Mouse (Mus musculus): ENCODE measurements around the gene Gtf2h4. TPM values are rescaled to one million over a fixed set of nuclear protein-coding genes. Genes with fewer than 3 reads are reported as not detected.
A peak's percentile ranks its signal among the peaks of the same experiment; 100 is the strongest.

Gene Gtf2h4
- polyA plus RNA-seq, 1 experiment, result 32.9 TPM

GRCm38 (mm10) chr17:35688347-35689175 is 15.0 kb upstream of the Gtf2h4 start:
- H3K27ac ChIP-seq (ENCODE audit: insufficient read depth, low read length), result no peak overlapping the region
- TF ChIP-seq CTCF (IDR thresholded peaks at IDR 0.05; ENCODE audit: extremely low read depth, insufficient read depth, low read length) (no peak), POLR2A (IDR thresholded peaks at IDR 0.05; ENCODE audit: extremely low read depth, insufficient read depth, low read length) (no peak)
- H3K4me3 ChIP-seq (ENCODE audit: insufficient read depth, low read length), result no peak overlapping the region
- peaks cover 1% of the 10 kb centered on the region; the same call in 1 of the 2 replicates for H3K4me1 ChIP-seq (ENCODE audit: control insufficient read depth, insufficient read depth, low read length)

- H3K27ac ChIP-seq (ENCODE audit: insufficient read depth, low read length), result no peak overlapping the region
- H3K4me3 ChIP-seq (ENCODE audit: insufficient read depth, low read length), result no peak overlapping the region
- TF ChIP-seq POLR2A (IDR thresholded peaks at IDR 0.05; ENCODE audit: extremely low read depth, insufficient read depth, low read length) (no peak), CTCF (IDR thresholded peaks at IDR 0.05; ENCODE audit: extremely low read depth, insufficient read depth, low read length) (no peak)
- H3K4me1 ChIP-seq (ENCODE audit: control insufficient read depth, insufficient read depth, low read length), result no peaks in the 10 kb centered on the region
Observed at GRCm38 (mm10) chr17:35685061-35685460, 11.5 kb upstream of the Gtf2h4 start.

- H3K4me1 ChIP-seq (ENCODE audit: control insufficient read depth, insufficient read depth, low read length), result no peaks in the 10 kb centered on the region
- no peak overlapping the region for H3K27ac ChIP-seq (ENCODE audit: insufficient read depth, low read length)
- no peak overlapping the region for H3K4me3 ChIP-seq (ENCODE audit: insufficient read depth, low read length)
- TF ChIP-seq CTCF (IDR thresholded peaks at IDR 0.05; ENCODE audit: extremely low read depth, insufficient read depth, low read length) (no peak), POLR2A (IDR thresholded peaks at IDR 0.05; ENCODE audit: extremely low read depth, insufficient read depth, low read length) (no peak)
Observed at GRCm38 (mm10) chr17:35681986-35682385, 8.4 kb upstream of the Gtf2h4 start.

DNA sequence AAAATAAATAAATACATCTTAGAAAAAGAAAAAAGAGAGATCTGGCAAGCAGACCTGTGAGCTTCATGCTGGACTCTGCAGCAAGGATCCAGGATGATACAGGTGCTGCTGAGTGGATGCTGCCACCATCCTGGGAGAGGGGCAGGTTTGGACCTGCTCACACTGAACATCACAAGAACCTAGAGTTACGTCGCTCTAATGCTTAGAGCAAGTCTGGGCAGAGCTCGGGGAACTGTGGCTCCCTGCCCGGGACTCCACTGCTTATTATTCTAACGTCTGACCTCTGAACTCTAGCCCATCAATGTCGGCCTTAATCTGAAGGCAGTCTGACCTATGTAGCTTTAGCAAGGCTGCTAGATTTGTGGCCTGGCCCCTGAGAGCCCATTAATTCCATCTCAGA is 7.1 kb upstream of the Gtf2h4 start:
- Histone ChIP-seq H3K4me1 (ENCODE audit: control insufficient read depth, insufficient read depth, low read length) (no peaks in the 10 kb centered on the region), H3K27ac (ENCODE audit: insufficient read depth, low read length) (no peak overlapping the region), H3K4me3 (ENCODE audit: insufficient read depth, low read length) (no peak overlapping the region)
- TF ChIP-seq POLR2A (IDR thresholded peaks at IDR 0.05; ENCODE audit: extremely low read depth, insufficient read depth, low read length) (no peak), CTCF (IDR thresholded peaks at IDR 0.05; ENCODE audit: extremely low read depth, insufficient read depth, low read length) (no peak)

DNA sequence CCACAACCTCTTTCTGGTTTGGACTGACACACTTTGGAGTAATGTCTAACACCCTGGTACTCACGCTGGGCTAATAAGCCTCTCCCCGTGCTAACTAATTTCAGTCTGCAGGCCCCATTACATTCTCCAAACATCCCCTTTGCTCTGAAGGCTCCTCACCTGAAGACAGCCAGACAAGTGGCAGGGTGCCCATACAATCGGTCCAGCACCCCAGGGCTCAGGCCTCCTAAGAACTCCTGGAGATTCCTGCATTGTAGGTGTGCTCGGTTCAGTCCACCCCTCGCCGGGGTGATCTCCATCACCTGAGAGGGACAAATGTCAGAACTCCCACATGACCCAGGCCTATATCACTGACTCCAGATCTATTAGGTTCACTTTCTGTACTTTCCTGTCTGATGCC is 1.0 kb downstream of the Gtf2h4 start:
- H3K4me3 ChIP-seq (ENCODE audit: insufficient read depth, low read length), result no peak overlapping the region
- no peaks in the 10 kb centered on the region; the same call in 1 of the 2 replicates for H3K4me1 ChIP-seq (ENCODE audit: control insufficient read depth, insufficient read depth, low read length)
- TF ChIP-seq POLR2A (IDR thresholded peaks at IDR 0.05; ENCODE audit: extremely low read depth, insufficient read depth, low read length), result no peak
- no peak for TF ChIP-seq CTCF (IDR thresholded peaks at IDR 0.05; ENCODE audit: extremely low read depth, insufficient read depth, low read length)
- H3K27ac ChIP-seq (ENCODE audit: insufficient read depth, low read length), result no peak overlapping the region

- no peaks in the 10 kb centered on the region; the same call in 1 of the 2 replicates for H3K4me1 ChIP-seq (ENCODE audit: control insufficient read depth, insufficient read depth, low read length)
- no peak for TF ChIP-seq CTCF (IDR thresholded peaks at IDR 0.05; ENCODE audit: extremely low read depth, insufficient read depth, low read length)
- TF ChIP-seq POLR2A (IDR thresholded peaks at IDR 0.05; ENCODE audit: extremely low read depth, insufficient read depth, low read length), result no peak
- no peak overlapping the region for H3K27ac ChIP-seq (ENCODE audit: insufficient read depth, low read length)
- no peak overlapping the region for H3K4me3 ChIP-seq (ENCODE audit: insufficient read depth, low read length)
Observed at GRCm38 (mm10) chr17:35671846-35672245, 1.7 kb downstream of the Gtf2h4 start.

DNA sequence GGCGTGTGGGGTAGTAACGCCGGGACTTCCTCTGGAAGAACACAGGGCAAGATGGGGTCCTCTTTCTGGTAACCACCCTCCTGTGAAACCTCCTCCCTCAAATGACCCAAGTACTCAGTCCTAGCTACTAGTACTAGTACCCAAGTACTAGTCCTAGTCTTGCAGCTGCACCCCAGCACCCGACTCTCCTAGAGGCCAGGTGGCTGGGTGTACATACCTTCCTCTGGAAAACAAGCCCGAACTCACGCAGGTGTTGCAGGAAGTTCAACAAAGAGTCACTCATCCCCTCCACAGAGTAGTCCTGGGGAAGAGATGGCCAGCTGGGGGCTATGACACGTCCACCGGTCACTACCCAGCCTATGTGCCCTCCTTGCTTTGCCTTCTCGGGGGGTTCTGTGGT is 3.8 kb downstream of the Gtf2h4 start:
- Histone ChIP-seq H3K27ac (ENCODE audit: insufficient read depth, low read length) (no peak overlapping the region), H3K4me3 (ENCODE audit: insufficient read depth, low read length) (no peak overlapping the region), H3K4me1 (ENCODE audit: control insufficient read depth, insufficient read depth, low read length) (no peaks in the 10 kb centered on the region; the same call in 1 of the 2 replicates)
- no peak for TF ChIP-seq CTCF (IDR thresholded peaks at IDR 0.05; ENCODE audit: extremely low read depth, insufficient read depth, low read length)
- TF ChIP-seq POLR2A (IDR thresholded peaks at IDR 0.05; ENCODE audit: extremely low read depth, insufficient read depth, low read length), result no peak

DNA sequence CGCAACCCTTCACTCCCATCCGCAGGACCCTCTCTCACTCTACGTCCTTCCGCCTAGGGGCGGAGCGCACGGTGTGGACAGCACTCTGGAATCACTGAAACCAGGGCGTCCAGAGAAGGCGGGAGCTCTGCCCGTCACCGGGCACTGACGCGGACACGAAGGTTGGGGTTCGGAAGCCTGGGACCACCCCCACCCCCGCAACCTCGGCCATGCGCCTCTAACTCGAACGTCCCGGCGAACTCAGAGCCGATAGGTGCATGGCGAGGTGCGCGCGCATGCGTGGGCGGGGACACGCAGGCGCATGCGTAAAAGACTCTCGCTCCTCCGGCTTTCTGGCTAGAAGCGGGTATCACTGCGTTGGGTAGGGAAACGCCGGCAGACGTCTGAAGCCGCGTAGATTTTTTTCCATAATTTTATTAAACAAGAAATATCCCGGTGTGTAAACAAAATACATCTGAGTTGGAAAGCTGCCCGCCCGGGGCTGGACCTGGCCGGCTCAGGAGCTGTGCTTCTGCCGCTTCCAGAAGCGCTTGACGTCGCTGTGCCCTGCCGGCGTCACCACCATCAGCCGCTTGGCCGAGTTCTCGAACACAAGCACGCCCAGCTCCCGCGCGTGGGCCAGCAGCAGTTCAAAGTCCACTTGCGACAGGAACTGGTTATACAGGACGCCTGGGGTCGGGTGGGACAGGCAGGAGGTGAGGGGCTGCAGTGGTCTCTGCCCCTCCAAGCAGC is 6.0 kb downstream of the Gtf2h4 start, which contains the start of gene Vars2:
TSS of gene Vars2 (minus strand) at position 259 of the 732 bp plus-strand sequence.
- H3K4me3 ChIP-seq (ENCODE audit: insufficient read depth, low read length), result peak within 1 kb of the TSS; percentile 73
- H3K4me1 ChIP-seq (ENCODE audit: control insufficient read depth, insufficient read depth, low read length), result no peaks in the 10 kb centered on the region
- TF ChIP-seq POLR2A (IDR thresholded peaks at IDR 0.05; ENCODE audit: extremely low read depth, insufficient read depth, low read length), result peak; percentile 89
- TF ChIP-seq CTCF (IDR thresholded peaks at IDR 0.05; ENCODE audit: extremely low read depth, insufficient read depth, low read length), result no peak
- H3K27ac ChIP-seq (ENCODE audit: insufficient read depth, low read length), result peak within 1 kb of the TSS; percentile 54

- H3K4me1 ChIP-seq (ENCODE audit: control insufficient read depth, insufficient read depth, low read length), result no peaks in the 10 kb centered on the region
- H3K4me3 ChIP-seq (ENCODE audit: insufficient read depth, low read length), result peak overlapping the region; percentile 73
- TF ChIP-seq POLR2A (IDR thresholded peaks at IDR 0.05; ENCODE audit: extremely low read depth, insufficient read depth, low read length) (no peak), CTCF (IDR thresholded peaks at IDR 0.05; ENCODE audit: extremely low read depth, insufficient read depth, low read length) (no peak)
- H3K27ac ChIP-seq (ENCODE audit: insufficient read depth, low read length), result peak overlapping the region; percentile 54
Observed at GRCm38 (mm10) chr17:35666851-35667256, 6.7 kb downstream of the Gtf2h4 start.

Data from cortical plate, adult 2 months (tissue).